Mouse (Mus musculus): ENCODE data around the gene Milr1. TPM values are rescaled to one million over a fixed set of nuclear protein-coding genes. Genes with fewer than 3 reads are reported as not detected.
"Not testable (repeated sequence)": the region's sequence is repeated elsewhere in the genome, so short reads cannot be mapped to it uniquely, and the experiment has no call there.

The Milr1 gene
- polyA plus RNA-seq, 1 experiment from 2014 or later, result 0.46 TPM

DNA sequence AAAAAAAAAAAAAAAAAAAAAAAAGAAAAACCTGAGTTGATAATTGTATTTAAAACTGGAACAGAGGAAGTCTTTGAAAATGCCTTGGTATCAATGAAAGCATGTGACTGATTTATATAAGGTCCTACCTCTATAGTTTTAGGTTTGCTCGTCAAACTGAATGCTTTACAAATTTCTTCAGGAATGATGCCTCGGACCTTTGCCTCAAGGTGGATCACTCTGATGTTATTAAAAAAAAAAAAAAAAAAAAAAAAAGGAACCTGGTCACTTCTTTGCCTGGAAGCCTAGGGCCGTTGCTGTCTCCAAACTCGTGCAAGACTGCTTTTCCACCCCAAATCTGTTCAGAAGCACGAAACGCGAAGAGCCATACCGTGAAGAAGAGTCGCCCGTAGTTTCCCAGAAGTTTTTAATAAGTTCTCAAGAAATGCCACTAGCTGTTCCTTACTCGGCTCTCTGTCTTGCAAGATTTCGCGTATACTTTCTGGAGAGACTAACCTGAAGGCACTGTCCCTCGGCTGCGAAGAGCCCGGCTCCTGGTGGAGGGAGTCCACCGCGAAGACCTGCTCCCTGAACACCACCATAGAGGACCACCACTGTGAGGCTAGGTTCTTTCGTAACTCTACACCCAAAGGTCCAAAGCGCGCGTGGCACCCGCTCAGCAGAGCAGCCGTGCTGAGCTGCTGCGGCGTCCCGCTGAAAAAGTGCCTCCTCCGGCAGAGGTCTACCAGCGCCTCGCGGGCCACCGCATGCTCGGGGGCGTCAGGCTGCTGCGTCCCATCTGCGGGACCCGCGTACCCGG lies 27.8 kb downstream of the Milr1 start:
- H3K9ac ChIP-seq (replicated peaks), result peak overlapping the region; percentile 78
- H3K4me2 ChIP-seq, result peak overlapping the region; percentile 73
- no peaks in the 10 kb centered on the region for H3K9me3 ChIP-seq (replicated peaks)
- H3K27ac ChIP-seq (replicated peaks), result peak overlapping the region; percentile 93
- ATAC-seq (ENCODE audit: low FRiP score), result peak; percentile 80
- H3K27me3 ChIP-seq (replicated peaks), result no peaks in the 10 kb centered on the region
- peaks cover 29% of the 10 kb centered on the region for H3K4me1 ChIP-seq
- peaks cover 48% of the 10 kb centered on the region for H3K36me3 ChIP-seq
- H3K4me3 ChIP-seq (replicated peaks), result peak overlapping the region; percentile 60
- WGBS, result 2% methylated on average over 39 of the region's 39 CpGs

DNA sequence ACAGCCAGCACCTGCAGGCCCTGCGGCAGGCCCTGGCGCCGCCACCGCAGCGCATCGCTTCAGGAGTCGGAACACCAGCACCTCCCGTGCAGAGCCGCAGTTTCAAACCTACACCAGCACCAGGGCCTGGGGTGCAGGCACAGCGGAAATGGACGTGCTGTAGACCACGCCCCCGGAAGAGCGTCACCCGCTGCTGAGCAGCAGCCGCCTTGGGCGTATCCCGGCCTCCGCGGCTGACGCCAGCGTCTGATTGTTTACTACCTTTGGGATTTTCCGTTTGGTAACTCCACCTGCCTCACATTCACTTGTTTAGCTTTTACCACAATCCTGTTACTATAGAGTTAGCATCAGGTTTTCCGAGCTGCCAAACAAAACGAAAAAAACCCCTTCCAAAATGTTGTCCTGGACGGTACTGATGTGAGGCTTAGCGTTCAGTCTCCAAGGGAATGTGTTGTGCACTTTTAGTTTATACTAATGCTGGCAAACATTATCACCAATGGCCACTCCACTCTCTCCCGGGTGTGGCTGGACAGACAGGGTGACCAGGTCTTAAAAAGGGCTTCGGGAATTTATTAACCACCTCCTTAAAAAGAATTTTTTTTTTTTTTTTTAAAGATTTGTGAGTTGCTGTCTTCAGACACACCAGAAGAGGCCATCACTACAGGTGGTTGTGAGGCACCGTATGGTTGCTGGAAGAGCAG lies 28.5 kb downstream of the Milr1 start, which contains the start of gene Polg2:
Gene Polg2, minus strand, starts transcription at position 150 of the 701 bp plus-strand sequence.
- Histone ChIP-seq H3K4me2 (peak within 1 kb of the TSS; percentile 73), H3K9me3 (replicated peaks) (no peaks in the 10 kb centered on the region), H3K4me3 (replicated peaks) (peak within 1 kb of the TSS; percentile 60), H3K9ac (replicated peaks) (peak within 1 kb of the TSS; percentile 78), H3K36me3 (peaks cover 49% of the 10 kb centered on the region), H3K27me3 (replicated peaks) (no peaks in the 10 kb centered on the region), H3K4me1 (peaks cover 33% of the 10 kb centered on the region), H3K27ac (replicated peaks) (peak within 1 kb of the TSS; percentile 93)
- under 1% methylated on average over 30 of the region's 30 CpGs for WGBS
- ATAC-seq (ENCODE audit: low FRiP score), result peak; percentile 99

DNA sequence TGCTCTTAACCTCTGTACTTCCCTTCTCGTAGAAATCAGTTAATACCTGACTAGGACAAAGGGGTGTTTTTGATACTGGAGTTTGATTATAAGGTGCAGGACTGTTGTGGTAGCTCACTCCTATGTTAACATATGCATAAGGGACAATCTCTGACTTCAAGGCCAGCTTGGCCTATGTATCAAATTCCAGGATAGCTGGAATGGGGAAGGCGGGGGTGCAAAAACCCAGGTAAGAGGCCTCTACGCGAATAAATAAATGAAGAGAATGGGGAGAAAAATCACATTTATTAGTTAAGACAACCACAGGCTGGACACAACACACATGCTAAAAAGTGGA lies 29.0 kb downstream of the Milr1 start:
- Histone ChIP-seq H3K4me1 (peaks cover 36% of the 10 kb centered on the region), H3K27ac (replicated peaks) (peak overlapping the region; percentile 93; the same call in 1 of the 2 replicates), H3K9ac (replicated peaks) (no peak overlapping the region), H3K9me3 (replicated peaks) (no peaks in the 10 kb centered on the region), H3K36me3 (peaks cover 48% of the 10 kb centered on the region), H3K4me3 (replicated peaks) (0 out of 2 replicates have a peak overlapping the region, but pooled peaks have one; percentile 60), H3K27me3 (replicated peaks) (no peaks in the 10 kb centered on the region), H3K4me2 (peak overlapping the region; percentile 73; the same call in 1 of the 2 replicates)
- ATAC-seq (ENCODE audit: low FRiP score), result peak; percentile 16; the same call in 1 of the 2 replicates
- WGBS, result 70% methylated on average over 4 of the region's 4 CpGs

DNA sequence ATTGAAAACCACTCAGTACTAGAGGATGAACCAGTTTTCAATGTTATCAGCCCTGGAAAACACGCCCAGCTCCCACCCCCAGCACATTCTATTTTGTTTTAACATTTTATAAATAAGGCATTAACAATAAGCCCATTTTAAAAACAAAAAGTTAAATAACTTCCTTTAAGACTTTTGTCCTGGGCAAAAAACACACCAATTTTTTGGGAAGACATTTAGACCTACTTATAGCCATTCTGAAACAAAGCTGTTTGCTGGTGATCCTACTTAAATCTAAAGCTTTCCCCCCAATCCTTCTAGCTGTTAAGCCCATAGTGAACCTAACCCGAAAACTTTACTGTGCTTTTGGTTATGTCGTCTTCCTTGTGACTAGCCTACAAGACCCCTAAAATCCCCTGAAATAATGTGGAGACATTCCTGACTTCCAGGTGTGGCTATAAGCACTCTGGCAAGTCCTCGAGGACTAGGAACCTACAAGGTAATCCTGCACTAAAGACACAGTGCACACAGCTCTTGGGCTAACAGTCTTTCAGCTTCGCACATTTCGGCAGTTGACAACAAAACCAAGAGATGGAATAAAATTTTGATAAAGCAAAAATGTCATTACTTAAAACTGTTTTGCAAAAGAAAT lies 29.7 kb downstream of the Milr1 start:
- no peak for ATAC-seq (ENCODE audit: low FRiP score)
- Histone ChIP-seq H3K27ac (replicated peaks) (no peak overlapping the region), H3K27me3 (replicated peaks) (no peaks in the 10 kb centered on the region), H3K9me3 (replicated peaks) (no peaks in the 10 kb centered on the region), H3K4me2 (no peak overlapping the region), H3K36me3 (peaks cover 48% of the 10 kb centered on the region), H3K9ac (replicated peaks) (no peak overlapping the region), H3K4me1 (peaks cover 42% of the 10 kb centered on the region), H3K4me3 (replicated peaks) (no peak overlapping the region)
- WGBS, result 79% methylated on average over 6 of the region's 6 CpGs

DNA sequence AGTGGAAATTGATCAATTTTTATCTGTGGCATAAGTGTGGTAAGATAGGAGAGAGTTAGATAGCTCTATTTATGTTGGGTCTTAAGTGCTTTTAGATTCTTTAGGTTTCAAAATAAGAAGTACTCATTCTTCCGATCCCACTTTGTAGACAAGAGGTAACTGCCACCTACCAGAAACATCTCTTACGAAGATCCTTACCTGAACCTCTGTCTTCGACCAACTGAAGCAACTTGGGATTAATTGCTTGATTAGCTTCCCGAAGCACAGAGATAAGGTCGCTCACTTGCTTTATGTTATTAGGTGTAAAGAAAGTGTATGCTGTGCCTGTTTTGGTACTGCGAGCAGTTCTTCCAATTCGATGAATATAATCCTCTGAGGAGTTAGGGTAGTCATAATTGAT lies 31.2 kb downstream of the Milr1 start:
- peaks cover 52% of the 10 kb centered on the region for H3K4me1 ChIP-seq
- not testable (repeated sequence) for H3K9ac ChIP-seq (replicated peaks); H3K4me2 ChIP-seq; H3K4me3 ChIP-seq (replicated peaks); H3K9me3 ChIP-seq (replicated peaks); H3K27ac ChIP-seq (replicated peaks); H3K27me3 ChIP-seq (replicated peaks); ATAC-seq (ENCODE audit: low FRiP score)
- WGBS, result 84% methylated on average over 7 of the region's 7 CpGs
- peaks cover 51% of the 10 kb centered on the region for H3K36me3 ChIP-seq

DNA sequence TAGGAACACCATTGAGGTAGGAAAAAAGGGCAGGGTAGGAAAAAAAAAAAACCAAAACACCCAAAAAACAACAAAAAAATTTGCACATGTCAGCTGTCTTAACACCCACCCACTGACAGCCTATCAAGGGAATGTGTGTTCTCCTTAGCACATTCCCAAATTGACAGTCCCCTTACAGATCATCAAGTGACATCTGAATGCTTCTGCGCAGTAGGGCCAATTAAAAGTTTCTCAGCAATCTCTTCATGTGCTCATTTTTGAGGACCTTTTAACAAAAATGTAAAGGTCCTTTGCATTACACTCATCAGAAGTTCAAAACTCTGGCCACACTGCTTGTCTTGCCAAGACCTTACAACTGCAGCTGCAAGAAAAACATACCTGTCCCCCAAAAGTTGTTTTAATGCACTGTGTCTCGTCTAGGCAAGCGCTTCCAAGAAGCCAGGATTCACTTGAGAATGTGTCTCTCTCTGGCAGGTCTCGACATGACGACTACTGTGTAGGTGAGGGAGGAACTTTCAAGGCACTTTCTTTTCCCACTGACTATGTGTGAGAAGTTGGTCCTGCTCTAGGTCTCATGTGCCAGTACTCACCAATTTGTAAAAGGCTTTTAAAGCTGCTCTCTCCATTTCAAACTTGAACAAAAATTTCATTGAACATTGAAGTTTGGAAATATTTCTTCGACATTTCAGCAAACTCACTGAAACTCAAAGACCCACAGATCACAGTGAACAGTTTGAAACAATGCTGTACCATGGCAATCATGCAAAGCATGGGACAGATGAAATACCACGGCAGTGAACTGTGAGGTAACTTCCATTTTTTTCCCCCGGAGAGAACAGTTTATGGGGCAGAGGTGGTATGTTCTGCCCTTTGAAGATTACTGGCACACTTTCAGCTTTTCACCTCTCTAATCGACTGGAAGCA lies 32.1 kb downstream of the Milr1 start:
- Histone ChIP-seq H3K27ac (replicated peaks) (no peak overlapping the region), H3K27me3 (replicated peaks) (no peaks in the 10 kb centered on the region), H3K36me3 (peaks cover 51% of the 10 kb centered on the region), H3K4me1 (peaks cover 45% of the 10 kb centered on the region), H3K9ac (replicated peaks) (no peak overlapping the region), H3K4me2 (no peak overlapping the region), H3K4me3 (replicated peaks) (no peak overlapping the region), H3K9me3 (replicated peaks) (no peaks in the 10 kb centered on the region)
- WGBS, result 84% methylated on average over 9 of the region's 9 CpGs
- ATAC-seq (ENCODE audit: low FRiP score), result no peak

DNA sequence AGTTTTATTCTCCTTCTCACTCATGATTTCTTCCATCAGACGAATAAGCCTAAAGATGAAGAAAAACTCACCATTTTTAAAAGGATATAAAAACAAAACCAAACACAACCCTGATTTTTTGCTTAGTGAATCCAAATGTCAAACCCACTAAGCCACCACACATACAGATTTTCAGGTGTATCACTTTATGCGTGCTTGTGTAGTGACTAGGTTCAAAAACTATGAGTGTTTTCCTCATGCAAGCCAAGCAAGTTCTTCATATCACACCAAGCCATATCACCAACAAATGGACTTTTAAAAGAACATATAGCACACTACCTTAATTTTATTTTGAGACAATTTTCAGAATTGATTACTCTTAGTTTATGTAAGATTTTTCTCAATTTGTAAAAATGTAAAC lies 33.5 kb downstream of the Milr1 start:
- Histone ChIP-seq H3K27me3 (replicated peaks) (no peaks in the 10 kb centered on the region), H3K27ac (replicated peaks) (no peak overlapping the region), H3K4me3 (replicated peaks) (no peak overlapping the region), H3K9ac (replicated peaks) (no peak overlapping the region), H3K36me3 (peaks cover 51% of the 10 kb centered on the region), H3K4me2 (no peak overlapping the region), H3K9me3 (replicated peaks) (no peaks in the 10 kb centered on the region), H3K4me1 (peaks cover 44% of the 10 kb centered on the region)
- 89% methylated on average over 2 of the region's 2 CpGs for WGBS
- ATAC-seq (ENCODE audit: low FRiP score), result no peak

DNA sequence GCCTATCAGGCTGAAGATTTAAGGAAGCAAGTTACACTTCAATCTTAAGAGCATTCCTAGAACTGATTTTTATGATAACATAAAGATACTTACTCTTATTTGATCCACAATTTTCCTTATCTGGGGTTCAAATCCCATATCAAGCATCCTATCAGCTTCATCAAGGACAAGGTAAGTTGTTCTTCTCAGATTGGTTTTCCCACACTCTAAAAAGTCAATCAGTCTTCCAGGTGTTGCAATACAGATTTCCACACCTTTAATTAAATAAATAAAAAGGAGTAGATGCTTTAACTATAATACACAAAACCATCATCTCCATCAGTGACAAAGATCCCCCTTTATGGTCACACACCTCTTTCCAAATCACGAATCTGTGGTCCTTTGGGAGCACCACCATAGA lies 34.0 kb downstream of the Milr1 start:
- no peak overlapping the region for H3K9ac ChIP-seq (replicated peaks)
- no peak for ATAC-seq (ENCODE audit: low FRiP score)
- H3K36me3 ChIP-seq, result peaks cover 50% of the 10 kb centered on the region
- H3K4me1 ChIP-seq, result peaks cover 40% of the 10 kb centered on the region
- no peak overlapping the region for H3K4me3 ChIP-seq (replicated peaks)
- H3K27me3 ChIP-seq (replicated peaks), result no peaks in the 10 kb centered on the region
- WGBS, result 61% methylated on average over 1 of the region's 1 CpGs
- peak overlapping the region; percentile 71 for H3K4me2 ChIP-seq
- H3K27ac ChIP-seq (replicated peaks), result no peak overlapping the region
- no peaks in the 10 kb centered on the region for H3K9me3 ChIP-seq (replicated peaks)

DNA sequence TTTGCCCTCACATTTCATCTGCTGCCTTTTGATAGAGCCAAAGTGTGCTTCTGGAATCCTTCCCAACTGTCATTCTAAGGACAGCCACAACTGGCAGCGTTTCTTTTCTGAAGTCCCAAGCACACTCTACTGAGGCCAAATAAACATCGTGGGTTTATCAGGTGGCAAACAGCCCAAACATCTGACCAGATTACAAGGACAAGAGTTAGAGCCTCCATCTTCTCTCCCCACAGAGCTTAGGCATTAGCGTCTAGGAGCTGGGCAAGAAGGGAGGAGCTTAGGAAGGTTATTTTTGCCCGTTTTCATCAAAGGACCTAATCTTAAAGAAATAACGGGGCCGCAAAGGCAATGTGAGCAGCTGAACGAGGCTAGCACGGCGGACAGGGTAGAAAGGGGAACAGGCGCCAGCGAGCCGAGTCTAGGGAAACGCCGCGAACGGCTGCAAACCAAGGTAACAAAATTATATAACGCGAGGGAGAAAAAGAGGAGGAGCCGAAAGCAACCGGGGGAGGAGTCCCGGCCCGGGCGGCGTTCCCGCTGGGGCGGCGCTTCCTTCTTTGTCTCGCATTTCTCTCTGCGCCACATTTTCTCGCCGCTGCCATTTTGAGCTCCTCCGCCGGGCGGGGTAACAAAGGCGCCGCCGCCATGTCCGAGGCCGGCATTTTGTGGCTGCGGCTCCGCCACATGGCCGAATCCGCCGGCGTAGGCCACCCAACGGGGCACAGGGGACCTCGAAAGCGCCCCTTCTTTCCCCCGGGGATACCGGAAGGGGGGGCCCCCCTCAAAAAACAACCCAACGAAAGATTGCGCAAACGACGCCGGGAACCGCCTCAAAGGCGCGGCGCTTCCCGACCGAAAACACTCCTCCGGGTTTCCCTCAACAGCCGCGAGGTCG lies 36.4 kb downstream of the Milr1 start:
- under 1% methylated on average over 65 of the region's 65 CpGs for WGBS
- Histone ChIP-seq H3K9ac (replicated peaks) (peak overlapping the region; percentile 99), H3K27me3 (replicated peaks) (no peaks in the 10 kb centered on the region), H3K9me3 (replicated peaks) (no peaks in the 10 kb centered on the region), H3K4me1 (peaks cover 47% of the 10 kb centered on the region), H3K4me2 (peak overlapping the region; percentile 71), H3K27ac (replicated peaks) (peak overlapping the region; percentile 100), H3K36me3 (peaks cover 39% of the 10 kb centered on the region), H3K4me3 (replicated peaks) (peak overlapping the region; percentile 90)
- ATAC-seq (ENCODE audit: low FRiP score), result 0 out of 2 replicates have a peak, but pooled peaks have one; percentile 22

DNA sequence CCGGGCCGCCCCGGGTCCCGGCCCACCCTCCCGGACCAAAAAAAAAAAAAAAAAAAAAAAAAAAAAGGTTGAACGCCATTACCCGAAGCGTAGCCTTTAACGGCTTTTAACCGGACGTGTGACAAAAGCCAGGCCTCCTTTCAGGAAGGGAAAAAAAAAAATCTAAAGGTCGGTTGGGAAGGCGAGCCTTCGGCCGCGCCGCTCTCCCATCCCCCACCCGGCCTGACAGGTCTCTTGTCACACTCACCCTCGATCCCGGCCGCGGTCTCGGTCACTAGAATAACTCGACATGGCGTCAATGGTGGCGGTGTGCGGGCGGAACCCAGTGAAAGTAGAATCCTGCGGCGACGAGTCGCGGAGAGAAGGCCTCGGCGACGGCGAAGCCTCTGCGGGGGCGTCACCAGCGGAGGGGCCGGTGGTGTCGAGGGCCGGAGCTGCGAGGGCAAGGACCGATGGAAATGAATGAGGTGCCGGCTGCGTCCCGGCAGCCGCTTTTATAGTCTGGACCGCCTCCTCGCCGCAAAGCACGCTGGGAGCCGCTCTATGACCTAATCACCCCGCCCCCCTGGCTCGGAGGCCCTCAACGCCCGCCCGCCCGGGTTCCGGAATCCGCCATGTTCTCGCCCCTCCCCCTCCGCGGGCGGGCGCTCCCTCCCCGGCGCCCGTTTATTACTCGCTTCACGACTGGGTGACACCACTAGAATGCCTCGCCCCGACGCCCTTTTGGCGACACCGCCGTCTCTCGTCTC lies 37.2 kb downstream of the Milr1 start:
- peaks cover 30% of the 10 kb centered on the region for H3K36me3 ChIP-seq
- peak overlapping the region; percentile 71 for H3K4me2 ChIP-seq
- ATAC-seq (ENCODE audit: low FRiP score), result peak; percentile 83
- H3K27ac ChIP-seq (replicated peaks), result peak overlapping the region; percentile 100
- peak overlapping the region; percentile 99 for H3K9ac ChIP-seq (replicated peaks)
- H3K4me1 ChIP-seq, result peaks cover 42% of the 10 kb centered on the region
- H3K9me3 ChIP-seq (replicated peaks), result no peaks in the 10 kb centered on the region
- no peaks in the 10 kb centered on the region for H3K27me3 ChIP-seq (replicated peaks)
- under 1% methylated on average over 64 of the region's 79 CpGs for WGBS
- peak overlapping the region; percentile 90 for H3K4me3 ChIP-seq (replicated peaks)

Measured in neural tube, embryonic 15.5 days (tissue).